Mouse (Mus musculus): ENCODE data around the gene Cyb5r3. TPM values are rescaled to one million over a fixed set of nuclear protein-coding genes. Genes with fewer than 3 reads are reported as not detected.

Cyb5r3 gene
- polyA plus RNA-seq, 1 experiment = 707 TPM

GRCm38 (mm10) chr15:83154309-83154708 lies 18.1 kb downstream of the Cyb5r3 start:
- no peak overlapping the region for H3ac ChIP-seq (ENCODE audit: control insufficient read depth, insufficient read length)
- no peaks in the 10 kb centered on the region for H3K27me3 ChIP-seq (ENCODE audit: control insufficient read depth, insufficient read depth, insufficient read length)
- H3K79me2 ChIP-seq (ENCODE audit: control insufficient read depth, insufficient read depth) = no peaks in the 10 kb centered on the region
- no peak overlapping the region for H3K4me3 ChIP-seq
- H3K4me2 ChIP-seq (ENCODE audit: low read depth) = no peak overlapping the region
- H3K36me3 ChIP-seq (ENCODE audit: control insufficient read depth, insufficient read depth) = peaks cover 36% of the 10 kb centered on the region
- TF ChIP-seq POLR2AphosphoS2 (IDR thresholded peaks at IDR 0.05; ENCODE audit: insufficient read length, low read depth) (peak; percentile 62), POLR2A (IDR thresholded peaks at IDR 0.05; ENCODE audit: insufficient read length, low read depth) (peak; percentile 38), MAX (IDR thresholded peaks at IDR 0.05; ENCODE audit: low read depth) (no peak), MYOG (IDR thresholded peaks at IDR 0.05; ENCODE audit: control insufficient read depth in 1 of 3, insufficient read depth in 1 of 3, insufficient read length in 2 of 3, low read depth in 2 of 3) (peak in 2 of 3 experiments; percentile 73), MYOD1 (IDR thresholded peaks at IDR 0.05; ENCODE audit: control insufficient read depth in 1 of 3, insufficient read length in 2 of 3, low read depth in 2 of 3) (peak in 2 of 3 experiments; percentile 67 to 77)

GRCm38 (mm10) chr15:83150694-83151093 lies 21.7 kb downstream of the Cyb5r3 start:
- Histone ChIP-seq H3K27me3 (ENCODE audit: control insufficient read depth, insufficient read depth, insufficient read length) (no peaks in the 10 kb centered on the region), H3K36me3 (ENCODE audit: control insufficient read depth, insufficient read depth) (peaks cover 32% of the 10 kb centered on the region), H3K4me3 (no peak overlapping the region), H3ac (ENCODE audit: control insufficient read depth, insufficient read length) (no peak overlapping the region), H3K79me2 (ENCODE audit: control insufficient read depth, insufficient read depth) (peaks cover 31% of the 10 kb centered on the region), H3K4me2 (ENCODE audit: low read depth) (no peak overlapping the region)
- no peak for TF ChIP-seq E2F4 (IDR thresholded peaks at IDR 0.05; ENCODE audit: insufficient read depth)
- peak; percentile 13 for TF ChIP-seq SRF (IDR thresholded peaks at IDR 0.05; ENCODE audit: control insufficient read depth, insufficient read length, low read depth)

GRCm38 (mm10) chr15:83150073-83150442 lies 22.3 kb downstream of the Cyb5r3 start:
- TF ChIP-seq CEBPB (IDR thresholded peaks at IDR 0.05; ENCODE audit: insufficient read depth, poor library complexity, severe bottlenecking) (no peak), TCF12 (IDR thresholded peaks at IDR 0.05; ENCODE audit: insufficient read depth, poor library complexity, severe bottlenecking) (no peak), POLR2AphosphoS2 (IDR thresholded peaks at IDR 0.05; ENCODE audit: insufficient read length, low read depth) (no peak), MYOG (IDR thresholded peaks at IDR 0.05; ENCODE audit: control insufficient read depth in 1 of 3, insufficient read depth in 1 of 3, insufficient read length in 2 of 3, low read depth in 2 of 3) (no peak), E2F4 (IDR thresholded peaks at IDR 0.05; ENCODE audit: insufficient read depth) (no peak), TCF3 (IDR thresholded peaks at IDR 0.05; ENCODE audit: insufficient read length, low read depth) (no peak), POLR2A (IDR thresholded peaks at IDR 0.05; ENCODE audit: insufficient read length, low read depth) (no peak), MAX (IDR thresholded peaks at IDR 0.05; ENCODE audit: low read depth) (no peak), REST (IDR thresholded peaks at IDR 0.05; ENCODE audit: insufficient read depth, insufficient read length) (no peak), MYOD1 (IDR thresholded peaks at IDR 0.05; ENCODE audit: control insufficient read depth in 1 of 3, insufficient read length in 2 of 3, low read depth in 2 of 3) (no peak)
- no peak overlapping the region for H3K4me3 ChIP-seq
- H3K4me2 ChIP-seq (ENCODE audit: low read depth) = peak overlapping the region; percentile 8
- H3K36me3 ChIP-seq (ENCODE audit: control insufficient read depth, insufficient read depth) = peaks cover 36% of the 10 kb centered on the region
- H3K27me3 ChIP-seq (ENCODE audit: control insufficient read depth, insufficient read depth, insufficient read length) = no peaks in the 10 kb centered on the region
- peaks cover 38% of the 10 kb centered on the region for H3K79me2 ChIP-seq (ENCODE audit: control insufficient read depth, insufficient read depth)
- H3ac ChIP-seq (ENCODE audit: control insufficient read depth, insufficient read length) = no peak overlapping the region

DNA sequence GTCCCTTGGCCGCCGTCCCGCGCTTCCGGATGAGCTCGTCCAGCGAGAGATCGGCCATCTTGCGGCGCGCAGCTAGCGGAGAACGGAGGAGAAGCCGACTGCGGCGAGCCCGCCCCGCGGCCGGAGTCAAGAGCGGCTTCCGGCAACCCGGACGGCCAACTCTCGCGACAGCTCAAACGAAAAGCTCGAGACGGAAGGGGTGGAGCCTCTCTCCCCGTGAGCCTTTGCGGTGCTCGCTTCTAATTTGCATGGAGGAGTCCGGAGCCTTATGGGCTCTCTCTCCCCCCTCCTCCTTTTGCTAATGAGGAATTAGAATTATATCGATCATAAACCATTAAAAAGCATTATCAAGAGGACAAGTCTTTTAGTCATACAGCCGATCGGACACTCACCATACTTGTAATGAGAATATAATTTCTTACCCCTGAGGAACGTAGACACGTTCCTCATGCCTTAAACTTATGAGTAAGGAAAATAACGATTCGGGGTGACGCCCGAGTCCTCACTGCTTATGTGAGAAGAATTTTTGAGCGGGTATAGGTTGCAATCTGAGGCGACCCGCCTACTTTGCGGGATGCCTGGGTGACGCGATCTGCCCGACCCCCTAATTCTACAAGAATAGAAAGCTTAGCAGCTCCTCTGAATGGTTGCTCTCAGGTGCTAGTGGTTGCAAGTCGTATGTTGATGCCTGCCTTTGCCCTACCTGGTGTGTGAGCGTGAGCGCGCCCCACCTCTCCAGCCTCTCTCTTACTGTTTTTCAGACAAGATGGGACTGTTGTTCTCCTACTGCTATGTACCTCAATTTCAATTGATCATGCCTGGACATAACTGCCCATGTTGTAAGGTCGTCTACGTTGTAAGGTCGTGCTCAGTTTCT lies 23.0 kb downstream of the Cyb5r3 start, which contains the start of gene Poldip3:
TSS of gene Poldip3 (minus strand) at position 189 of the 877 bp plus-strand sequence.
- TF ChIP-seq POLR2AphosphoS2 (IDR thresholded peaks at IDR 0.05; ENCODE audit: insufficient read length, low read depth) = peak; percentile 100
- TF ChIP-seq E2F4 (IDR thresholded peaks at IDR 0.05; ENCODE audit: insufficient read depth) = no peak
- TF ChIP-seq TCF12 (IDR thresholded peaks at IDR 0.05; ENCODE audit: insufficient read depth, poor library complexity, severe bottlenecking) = no peak
- TF ChIP-seq CEBPB (IDR thresholded peaks at IDR 0.05; ENCODE audit: insufficient read depth, poor library complexity, severe bottlenecking) = peak; percentile 86; the same call in 1 of the 2 replicates
- peak; percentile 72 for TF ChIP-seq SRF (IDR thresholded peaks at IDR 0.05; ENCODE audit: control insufficient read depth, insufficient read length, low read depth)
- no peak for TF ChIP-seq MAX (IDR thresholded peaks at IDR 0.05; ENCODE audit: low read depth)
- TF ChIP-seq REST (IDR thresholded peaks at IDR 0.05; ENCODE audit: insufficient read depth, insufficient read length) = no peak
- no peak for TF ChIP-seq USF1 (IDR thresholded peaks at IDR 0.05; ENCODE audit: low read depth)
- peak in 1 of 3 experiments; percentile 13 for TF ChIP-seq MYOD1 (IDR thresholded peaks at IDR 0.05; ENCODE audit: control insufficient read depth in 1 of 3, insufficient read length in 2 of 3, low read depth in 2 of 3)
- peak; percentile 99 for TF ChIP-seq POLR2A (IDR thresholded peaks at IDR 0.05; ENCODE audit: insufficient read length, low read depth)
- TF ChIP-seq TCF3 (IDR thresholded peaks at IDR 0.05; ENCODE audit: insufficient read length, low read depth) = peak; percentile 38
- no peak for TF ChIP-seq MYOG (IDR thresholded peaks at IDR 0.05; ENCODE audit: control insufficient read depth in 1 of 3, insufficient read depth in 1 of 3, insufficient read length in 2 of 3, low read depth in 2 of 3)
- peak within 1 kb of the TSS; percentile 77 for H3K4me2 ChIP-seq (ENCODE audit: low read depth)
- H3K27me3 ChIP-seq (ENCODE audit: control insufficient read depth, insufficient read depth, insufficient read length) = no peaks in the 10 kb centered on the region
- peak within 1 kb of the TSS; percentile 94 for H3K4me3 ChIP-seq
- H3K79me2 ChIP-seq (ENCODE audit: control insufficient read depth, insufficient read depth) = peaks cover 44% of the 10 kb centered on the region
- H3ac ChIP-seq (ENCODE audit: control insufficient read depth, insufficient read length) = peak within 1 kb of the TSS; percentile 79
- H3K36me3 ChIP-seq (ENCODE audit: control insufficient read depth, insufficient read depth) = peaks cover 36% of the 10 kb centered on the region

- Histone ChIP-seq H3ac (ENCODE audit: control insufficient read depth, insufficient read length) (peak overlapping the region; percentile 79), H3K79me2 (ENCODE audit: control insufficient read depth, insufficient read depth) (peaks cover 50% of the 10 kb centered on the region), H3K27me3 (ENCODE audit: control insufficient read depth, insufficient read depth, insufficient read length) (no peaks in the 10 kb centered on the region), H3K4me2 (ENCODE audit: low read depth) (peak overlapping the region; percentile 77), H3K4me3 (peak overlapping the region; percentile 94), H3K36me3 (ENCODE audit: control insufficient read depth, insufficient read depth) (peaks cover 31% of the 10 kb centered on the region)
- peak in 1 of 3 experiments; percentile 30 for TF ChIP-seq MYOD1 (IDR thresholded peaks at IDR 0.05; ENCODE audit: control insufficient read depth in 1 of 3, insufficient read length in 2 of 3, low read depth in 2 of 3)
- no peak for TF ChIP-seq POLR2A (IDR thresholded peaks at IDR 0.05; ENCODE audit: insufficient read length, low read depth)
- no peak for TF ChIP-seq USF1 (IDR thresholded peaks at IDR 0.05; ENCODE audit: low read depth)
- TF ChIP-seq TCF3 (IDR thresholded peaks at IDR 0.05; ENCODE audit: insufficient read length, low read depth) = no peak
- no peak for TF ChIP-seq SRF (IDR thresholded peaks at IDR 0.05; ENCODE audit: control insufficient read depth, insufficient read length, low read depth)
- TF ChIP-seq MAX (IDR thresholded peaks at IDR 0.05; ENCODE audit: low read depth) = no peak
- TF ChIP-seq CEBPB (IDR thresholded peaks at IDR 0.05; ENCODE audit: insufficient read depth, poor library complexity, severe bottlenecking) = no peak
- TF ChIP-seq MYOG (IDR thresholded peaks at IDR 0.05; ENCODE audit: control insufficient read depth in 1 of 3, insufficient read depth in 1 of 3, insufficient read length in 2 of 3, low read depth in 2 of 3) = peak in 2 of 3 experiments; percentile 8 to 45
- no peak for TF ChIP-seq E2F4 (IDR thresholded peaks at IDR 0.05; ENCODE audit: insufficient read depth)
- no peak for TF ChIP-seq POLR2AphosphoS2 (IDR thresholded peaks at IDR 0.05; ENCODE audit: insufficient read length, low read depth)
- TF ChIP-seq REST (IDR thresholded peaks at IDR 0.05; ENCODE audit: insufficient read depth, insufficient read length) = no peak
Measured at GRCm38 (mm10) chr15:83148801-83149195, 23.6 kb downstream of the Cyb5r3 start.
